Mouse (Mus musculus) spleen, embryonic (tissue): Measurements from ENCODE around the gene Top3a.

Source experiments
- CTCF ChIA-PET: fragments of 350-600 bp; sonication (Branson Sonifier 250); formaldehyde crosslinking; loops from one replicate; lab custom pipeline; 2022; lab: Charles Lee

The Top3a gene

DNA sequence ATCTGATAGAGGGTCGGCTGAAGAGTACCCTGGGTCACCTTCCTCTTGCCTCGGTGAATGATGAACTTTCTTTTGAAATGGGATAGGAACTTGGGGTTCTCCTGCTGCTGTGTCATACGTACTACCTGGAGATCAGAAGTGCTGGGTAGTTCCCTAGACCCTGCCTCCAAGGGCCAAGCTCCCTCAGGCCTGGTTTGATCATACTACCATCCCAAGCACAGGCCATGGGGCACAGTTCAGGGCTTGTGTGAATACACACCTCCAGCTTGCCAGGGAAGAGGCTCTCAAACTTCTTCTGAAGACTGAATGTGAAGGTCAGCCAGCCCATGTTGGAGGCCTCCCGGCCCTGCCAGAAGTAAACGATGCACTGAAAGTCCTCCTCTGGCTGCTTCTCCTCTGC is 61.3 kb downstream of the Top3a start:
- CTCF ChIA-PET = no interaction called here

DNA sequence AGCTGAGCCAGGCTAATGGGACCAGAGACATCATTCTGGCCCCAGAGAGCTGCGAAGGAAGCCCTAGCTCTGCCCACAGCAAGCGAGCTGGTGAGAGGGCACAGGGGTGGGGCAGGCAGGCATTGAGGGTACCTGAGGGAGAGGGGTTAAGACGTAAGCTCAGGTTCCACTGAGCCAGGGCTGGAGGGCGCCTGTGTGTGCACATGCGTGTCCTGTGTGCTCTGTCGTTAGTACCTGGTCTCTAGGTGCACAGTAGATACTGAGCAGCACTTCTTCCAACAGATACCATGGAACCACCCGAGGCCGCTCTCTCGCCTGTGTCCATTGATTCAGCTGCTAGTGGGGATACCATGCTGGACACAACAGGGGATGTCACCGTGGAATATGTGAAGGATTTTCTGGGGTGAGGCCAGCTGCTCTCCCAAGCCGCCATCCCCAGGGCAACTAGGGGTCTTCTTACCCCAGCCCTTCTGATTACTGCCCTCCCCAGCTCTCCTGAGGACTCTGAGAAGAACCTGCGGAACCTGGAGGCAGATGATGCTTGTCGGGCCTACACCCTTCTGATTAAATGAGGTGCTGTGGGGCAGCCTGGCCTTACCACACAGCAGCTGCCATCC is 64.4 kb downstream of the Top3a start:
- CTCF ChIA-PET = interaction anchor here (0.6 kb wide), 1 partner anchor 13 kb away, joined by 3 read pairs; the partner anchor contains the start of gene Llgl1

DNA sequence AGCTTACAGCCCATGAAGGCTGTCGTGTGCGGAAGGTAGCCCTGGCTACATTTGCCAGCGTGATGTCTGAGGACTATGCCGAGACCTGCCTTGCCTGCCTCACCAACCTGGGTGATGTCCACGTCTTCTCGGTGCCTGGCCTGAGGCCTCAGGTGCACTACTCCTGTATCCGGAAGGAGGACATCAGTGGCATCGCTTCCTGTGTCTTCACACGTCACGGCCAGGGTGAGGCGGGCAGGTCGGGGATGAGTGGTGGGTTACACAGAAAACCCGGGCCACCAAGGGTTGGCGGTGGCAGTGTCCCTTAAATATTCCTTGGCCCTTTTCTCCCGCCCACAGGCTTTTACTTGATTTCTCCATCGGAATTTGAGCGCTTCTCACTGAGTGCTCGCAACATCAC is 65.1 kb downstream of the Top3a start:
- CTCF ChIA-PET = interaction anchor here (0.6 kb wide), 1 partner anchor 13 kb away, joined by 3 read pairs; the partner anchor contains the start of gene Llgl1

DNA sequence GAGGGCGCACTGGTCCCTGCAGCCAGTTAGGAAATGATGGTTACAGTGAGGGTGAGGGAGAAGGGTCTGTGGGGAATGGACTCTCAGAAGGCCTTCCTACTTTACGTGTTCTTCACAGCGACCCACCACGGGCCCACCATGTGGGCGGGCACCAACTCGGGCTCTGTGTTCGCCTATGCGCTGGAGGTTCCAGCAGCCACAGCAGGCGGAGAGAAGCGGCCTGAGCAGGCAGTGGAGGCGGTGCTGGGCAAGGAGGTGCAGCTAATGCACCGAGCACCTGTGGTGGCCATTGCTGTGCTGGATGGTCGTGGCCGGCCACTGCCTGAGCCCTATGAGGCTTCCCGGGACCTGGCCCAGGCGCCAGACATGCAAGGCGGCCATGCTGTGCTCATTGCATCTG is 65.9 kb downstream of the Top3a start:
- CTCF ChIA-PET = no interaction called here

DNA sequence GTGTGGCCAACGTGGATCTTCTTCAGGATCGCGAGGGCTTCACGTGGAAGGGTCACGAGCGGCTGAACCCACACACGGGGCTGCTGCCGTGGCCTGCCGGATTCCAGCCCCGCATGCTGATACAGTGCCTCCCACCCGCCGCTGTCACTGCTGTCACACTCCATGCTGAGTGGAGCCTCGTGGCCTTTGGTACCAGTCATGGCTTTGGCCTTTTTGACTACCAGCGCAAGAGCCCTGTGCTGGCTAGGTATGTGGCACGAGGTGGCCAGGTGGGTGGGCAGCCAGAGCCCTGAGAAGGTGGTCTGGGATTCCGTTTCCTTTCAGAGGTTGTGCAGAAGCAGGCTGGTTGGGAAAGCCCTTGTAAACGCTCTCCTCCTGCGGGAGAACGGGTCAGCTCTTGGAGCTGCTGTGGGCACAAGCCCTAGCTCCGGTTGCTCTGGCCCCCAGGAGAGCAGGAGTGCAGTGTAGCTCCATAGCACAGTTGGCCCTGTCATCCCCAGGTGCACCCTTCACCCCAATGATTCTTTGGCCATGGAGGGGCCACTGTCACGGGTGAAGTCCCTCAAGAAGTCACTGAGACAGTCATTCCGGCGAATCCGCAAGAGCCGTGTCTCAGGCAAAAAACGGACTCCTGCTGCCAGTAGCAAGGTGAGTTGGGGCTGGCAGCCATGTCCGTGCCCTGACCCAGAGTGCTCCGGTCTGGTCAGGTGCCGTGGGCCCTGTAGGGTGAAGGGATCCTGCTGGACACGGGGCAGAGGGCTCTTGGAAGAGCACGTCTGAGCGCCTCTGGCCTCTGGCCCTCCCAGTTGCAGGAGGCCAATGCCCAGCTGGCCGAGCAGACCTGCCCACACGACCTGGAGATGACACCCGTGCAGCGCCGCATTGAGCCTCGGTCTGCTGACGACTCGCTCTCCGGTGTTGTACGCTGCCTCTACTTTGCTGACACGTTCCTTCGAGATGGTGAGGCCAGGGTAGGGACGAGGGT is 67.4 kb downstream of the Top3a start:
- CTCF ChIA-PET = no interaction called here

DNA sequence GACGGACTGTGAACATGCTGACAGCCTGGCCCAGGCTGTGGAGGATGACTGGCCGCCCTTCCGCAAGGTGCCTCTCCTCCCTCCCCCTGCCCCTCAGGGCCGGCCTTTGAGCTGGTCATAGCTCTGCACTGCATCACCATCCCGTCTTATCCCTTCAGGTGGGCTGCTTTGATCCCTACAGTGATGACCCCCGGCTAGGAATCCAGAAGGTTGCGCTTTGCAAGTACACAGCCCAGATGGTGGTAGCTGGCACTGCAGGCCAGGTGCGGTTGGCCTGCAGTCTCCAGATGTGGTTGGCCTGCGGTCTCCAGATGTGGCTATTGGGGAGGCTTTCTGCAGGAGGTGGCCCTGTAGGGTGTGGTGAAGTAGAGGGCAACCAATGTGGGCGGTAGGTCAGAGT is 68.5 kb downstream of the Top3a start:
- CTCF ChIA-PET = no interaction called here

DNA sequence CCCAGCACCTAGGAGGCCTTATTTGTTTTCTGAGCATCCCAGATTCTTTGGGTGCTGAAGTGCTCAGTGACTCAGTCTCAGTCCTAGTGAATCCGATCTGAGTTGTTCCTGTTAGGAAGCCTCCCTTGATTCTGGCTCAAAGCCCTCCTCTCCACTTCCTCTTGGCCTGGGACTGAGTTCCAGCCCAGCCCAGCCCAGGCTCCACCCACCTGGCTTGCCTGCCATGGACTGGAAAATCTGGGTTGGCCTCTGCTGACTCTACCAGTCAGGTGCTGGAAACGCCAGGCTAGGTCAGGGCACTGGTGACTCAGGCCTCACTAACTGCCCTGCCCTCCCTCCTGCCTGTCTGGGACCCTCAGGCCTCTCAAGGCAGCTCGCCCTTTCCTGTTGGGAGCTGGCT is 69.5 kb downstream of the Top3a start:
- CTCF ChIA-PET = no interaction called here

DNA sequence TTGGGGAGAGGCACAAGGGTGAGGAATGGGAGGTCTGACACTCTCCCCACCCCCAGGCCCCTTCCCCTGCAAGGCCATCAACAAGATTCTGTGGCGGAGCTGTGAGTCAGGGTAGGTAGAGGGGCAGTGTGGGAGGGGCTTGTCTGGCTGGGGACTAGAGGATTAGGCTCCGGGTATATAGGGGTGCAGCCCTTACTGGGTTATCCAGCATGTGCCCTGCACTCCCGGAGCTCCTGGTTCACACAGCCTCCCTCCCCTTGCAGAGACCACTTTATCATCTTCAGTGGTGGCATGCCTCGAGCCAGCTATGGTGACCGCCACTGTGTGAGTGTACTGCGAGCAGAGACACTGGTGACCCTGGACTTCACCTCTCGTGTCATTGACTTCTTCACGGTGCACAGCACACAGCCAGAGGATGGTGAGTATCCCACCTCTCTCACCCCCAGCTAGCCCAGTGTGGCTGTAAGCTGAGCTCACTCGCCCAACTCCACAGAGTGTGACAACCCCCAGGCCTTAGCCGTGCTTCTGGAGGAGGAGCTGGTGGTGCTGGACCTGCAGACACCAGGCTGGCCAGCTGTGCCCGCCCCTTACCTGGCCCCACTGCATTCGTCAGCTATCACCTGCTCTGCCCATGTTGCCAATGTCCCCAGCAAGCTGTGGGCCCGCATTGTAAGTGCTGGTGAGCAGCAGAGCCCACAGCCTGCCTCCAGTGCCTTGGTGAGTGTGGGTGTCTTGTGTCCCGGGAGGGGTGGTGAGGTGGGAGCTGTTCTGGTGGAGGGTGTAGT is 70.3 kb downstream of the Top3a start:
- CTCF ChIA-PET = no interaction called here

DNA sequence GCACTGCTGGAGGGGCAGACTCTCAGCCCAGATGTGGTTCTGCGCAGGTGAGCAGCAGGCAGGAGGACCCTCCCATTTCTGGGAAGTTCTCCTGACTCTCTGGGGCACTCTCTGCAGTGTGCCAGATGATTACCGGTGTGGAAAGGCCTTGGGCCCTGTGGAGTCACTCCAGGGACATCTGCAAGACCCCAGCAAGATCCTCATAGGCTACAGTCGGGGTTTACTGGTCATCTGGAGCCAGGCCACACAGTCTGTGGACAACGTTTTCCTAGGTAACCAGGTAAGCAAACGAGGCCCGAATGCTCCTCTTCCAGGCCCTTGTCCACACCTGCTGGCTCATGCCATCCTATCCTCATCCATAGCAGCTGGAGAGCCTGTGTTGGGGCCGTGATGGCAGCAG is 71.1 kb downstream of the Top3a start:
- CTCF ChIA-PET = no interaction called here

DNA sequence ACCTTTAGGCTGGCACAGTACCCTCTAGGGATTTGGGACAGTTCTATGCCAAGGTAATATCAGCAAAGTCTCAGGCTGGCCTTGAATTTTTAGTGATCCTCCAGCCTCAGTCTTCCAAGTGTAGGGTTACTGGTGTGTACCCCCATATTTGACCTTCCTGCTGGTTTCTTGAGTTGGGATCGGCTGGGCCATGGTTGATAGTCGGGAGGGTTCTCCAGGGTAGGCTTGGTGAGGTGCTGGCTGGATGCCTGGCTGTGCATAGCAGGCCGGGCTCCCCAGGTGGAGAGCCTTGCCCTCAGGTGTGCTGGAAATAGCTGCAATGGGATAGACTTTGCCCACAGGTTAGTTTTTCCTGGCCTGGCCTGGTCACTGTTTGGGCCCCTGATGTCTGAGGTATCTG is 71.9 kb downstream of the Top3a start:
- CTCF ChIA-PET = no interaction called here

DNA sequence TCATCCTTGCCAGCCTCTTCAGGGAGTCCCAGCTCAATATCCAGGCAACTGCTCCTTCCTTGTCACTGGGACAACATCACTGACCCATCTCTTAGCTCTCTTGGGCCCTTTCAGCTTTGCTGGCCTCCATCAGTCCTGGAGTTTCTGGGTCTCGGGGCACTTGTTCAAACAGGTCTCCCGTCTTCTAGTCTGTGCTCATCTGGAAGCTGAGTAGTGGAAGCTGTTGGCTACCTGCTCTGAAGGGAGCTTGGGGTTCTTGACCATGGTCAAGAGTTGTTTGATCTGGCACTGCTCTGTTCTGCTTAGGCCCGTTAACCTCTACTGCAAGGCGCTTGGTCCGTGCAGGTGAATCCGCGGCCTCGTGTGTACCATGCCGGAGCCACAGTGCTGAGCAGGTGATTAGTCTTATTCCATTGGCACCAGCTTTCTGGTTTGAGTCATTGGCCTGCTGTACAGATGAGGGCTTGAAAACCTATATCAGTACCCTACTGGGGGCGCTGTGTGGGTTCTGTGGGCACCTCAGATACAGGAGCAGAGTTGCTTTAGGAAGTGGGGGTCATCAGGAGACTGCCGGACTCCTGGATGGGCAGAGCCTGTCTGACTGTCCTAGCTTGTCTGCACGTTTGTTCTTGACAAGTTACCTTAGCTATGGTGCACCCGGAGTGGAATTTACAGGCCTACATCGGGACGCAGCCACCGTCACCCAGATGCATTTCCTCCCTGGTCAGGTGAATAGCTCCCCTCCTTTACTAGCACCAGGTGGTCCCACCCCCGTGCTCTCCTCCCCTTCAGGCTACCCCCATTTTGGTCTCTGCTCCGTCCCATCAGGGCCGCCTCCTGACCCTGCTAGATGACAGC is 72.9 kb downstream of the Top3a start:
- CTCF ChIA-PET = interaction anchor here (0.9 kb wide), 1 partner anchor 14 kb away, joined by 3 read pairs; no protein-coding TSS in a partner anchor

DNA sequence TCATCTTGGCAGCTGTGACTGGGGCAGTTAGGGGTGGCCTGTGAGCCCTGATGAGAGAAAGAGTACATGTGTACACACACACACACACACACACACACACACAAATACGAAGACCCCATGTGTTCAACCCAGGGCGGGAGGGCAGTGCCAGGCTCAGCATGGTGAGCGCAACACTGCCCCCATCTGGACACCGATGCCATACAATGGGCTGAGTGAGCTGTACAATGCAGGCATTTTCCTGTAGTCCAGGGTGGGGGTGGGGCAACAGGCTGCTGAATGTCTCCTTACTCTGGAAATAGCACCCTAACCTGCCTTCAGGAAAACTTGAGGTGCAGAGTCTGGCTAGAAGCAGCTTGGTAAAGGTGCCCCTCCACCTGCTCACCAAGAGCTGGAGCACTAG is 74.0 kb downstream of the Top3a start:
- CTCF ChIA-PET = no interaction called here

DNA sequence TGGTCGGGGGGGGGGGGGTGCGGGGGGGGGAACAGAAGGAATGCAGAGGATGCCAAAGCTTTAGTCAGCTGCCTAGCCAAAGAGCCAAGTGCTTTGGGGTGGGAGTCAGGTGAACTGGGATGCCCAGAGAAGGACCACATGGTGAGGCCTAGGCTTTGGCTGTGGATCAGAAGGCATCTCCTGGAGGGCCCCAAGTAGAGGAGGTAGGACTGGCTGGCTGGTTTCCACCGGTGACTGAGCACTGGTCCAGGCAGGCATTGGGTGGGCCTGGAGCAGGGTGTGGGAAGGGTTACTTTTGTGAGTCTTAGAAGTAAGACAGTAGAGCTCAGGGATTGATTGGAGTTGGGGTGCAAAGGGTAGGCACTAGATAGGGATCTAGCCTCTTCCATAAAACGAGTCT is 75.6 kb downstream of the Top3a start:
- CTCF ChIA-PET = no interaction called here

DNA sequence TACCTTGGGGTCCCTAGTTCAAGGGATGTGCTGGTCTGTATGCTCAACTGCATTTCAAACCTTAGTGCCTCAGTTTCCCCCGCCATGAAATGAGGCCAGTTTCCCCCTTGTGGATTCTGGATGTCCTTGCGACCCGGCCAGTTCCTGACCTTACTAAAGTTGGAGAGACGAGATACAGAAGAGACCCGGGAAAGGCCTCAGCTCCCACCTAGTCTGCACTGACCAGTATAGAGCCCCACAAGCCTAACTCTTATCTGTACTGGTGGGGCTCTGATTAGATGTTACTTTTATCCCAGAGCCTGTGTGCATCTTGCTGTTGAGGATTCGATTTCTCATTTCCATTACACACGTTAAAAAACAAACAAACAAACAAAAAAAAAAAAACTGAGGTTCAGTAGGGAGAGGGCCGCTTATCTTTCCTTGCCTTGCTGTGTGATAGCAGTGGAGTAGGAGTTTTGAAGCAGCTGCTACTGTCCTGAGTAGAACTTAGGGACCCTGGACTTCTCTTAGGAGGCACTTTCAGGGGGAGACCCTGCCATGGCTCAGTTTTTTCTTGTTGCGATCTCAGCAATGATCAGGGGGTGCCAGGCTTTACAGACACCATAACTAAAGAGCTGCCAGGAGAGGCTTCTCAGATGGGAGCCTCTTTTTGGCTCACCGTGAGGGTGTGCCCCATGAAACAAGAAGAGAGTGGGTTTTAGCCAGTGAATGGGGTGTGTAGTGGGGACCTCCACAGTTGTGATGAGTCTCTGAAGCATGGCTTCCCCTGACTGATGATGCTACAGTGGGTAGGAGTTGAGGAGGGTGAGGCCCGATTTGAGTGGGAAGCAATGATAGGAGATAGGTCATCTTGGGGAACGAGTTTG is 76.6 kb downstream of the Top3a start:
- CTCF ChIA-PET = no interaction called here

DNA sequence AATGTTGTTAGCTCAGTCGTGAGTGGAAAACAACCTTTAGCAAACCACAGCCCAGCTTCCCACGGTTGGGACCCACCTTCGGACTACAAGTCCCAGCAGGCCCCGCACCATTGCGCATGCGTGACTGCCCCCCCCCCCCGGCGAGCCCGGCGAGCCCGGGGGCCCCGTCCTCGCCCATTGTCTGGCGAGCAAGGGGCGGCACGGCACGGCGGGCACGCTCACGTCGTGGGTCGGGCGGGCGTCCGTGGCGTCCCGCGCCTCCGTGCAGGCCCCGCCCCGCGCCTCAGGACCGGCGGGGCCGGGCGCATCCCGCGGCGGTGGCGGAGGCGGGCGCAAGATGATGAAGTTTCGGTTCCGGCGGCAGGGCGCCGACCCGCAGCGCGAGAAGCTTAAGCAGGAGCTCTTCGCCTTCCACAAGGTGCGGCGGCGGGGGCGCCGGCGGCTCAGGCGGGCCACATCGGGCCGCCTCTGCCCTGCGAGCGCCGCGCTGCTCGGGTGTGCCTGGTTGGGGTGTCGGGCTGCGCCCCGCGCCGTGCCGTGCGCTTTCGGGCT is 77.6 kb downstream of the Top3a start, which contains the start of gene Llgl1:
Gene Llgl1 (plus strand): TSS at position 200 of the 552 bp plus-strand sequence.
- CTCF ChIA-PET = interaction anchor here (0.6 to 1.2 kb wide), 4 partner anchors 13 to 1507 kb away, joined by 3 to 7 read pairs (median 6); no protein-coding TSS in a partner anchor

DNA sequence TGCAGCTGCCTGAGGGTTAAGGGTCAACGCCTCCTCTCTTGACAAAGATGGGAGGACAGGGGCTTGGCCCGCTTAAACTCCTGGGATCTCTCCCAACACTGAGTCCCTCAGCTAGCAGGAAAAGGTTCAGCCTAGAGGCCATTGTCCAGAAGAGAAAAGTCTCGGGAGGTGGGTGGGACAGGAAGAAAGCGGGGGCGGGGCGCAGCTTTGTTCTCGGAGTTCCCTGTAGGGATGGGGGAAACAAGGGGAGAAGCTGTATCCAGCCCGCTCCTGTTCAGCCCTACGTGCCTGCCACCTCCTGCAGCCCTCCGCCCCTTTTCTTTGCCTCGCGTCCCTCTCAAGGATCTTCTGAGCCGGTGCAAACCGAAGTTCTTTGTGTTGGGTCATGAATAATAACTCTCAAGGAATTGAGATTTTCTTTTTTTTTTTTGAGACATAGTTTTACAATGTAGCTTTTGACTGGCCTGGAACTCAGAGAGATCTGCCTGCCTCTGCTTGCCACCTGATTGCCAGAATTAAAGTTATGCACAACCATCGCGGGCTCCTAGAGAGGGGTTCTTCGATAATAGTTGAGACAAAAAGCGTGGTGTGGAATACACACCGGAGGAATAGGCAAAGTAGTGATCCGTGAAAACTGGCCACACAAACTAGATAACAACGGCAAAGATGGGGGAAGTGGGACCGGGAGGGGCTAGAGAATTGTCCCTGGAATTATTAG is 78.2 kb downstream of the Top3a start:
- CTCF ChIA-PET = interaction anchor here (0.6 to 1.2 kb wide), 4 partner anchors 13 to 1507 kb away, joined by 3 to 7 read pairs (median 6); no protein-coding TSS in a partner anchor

DNA sequence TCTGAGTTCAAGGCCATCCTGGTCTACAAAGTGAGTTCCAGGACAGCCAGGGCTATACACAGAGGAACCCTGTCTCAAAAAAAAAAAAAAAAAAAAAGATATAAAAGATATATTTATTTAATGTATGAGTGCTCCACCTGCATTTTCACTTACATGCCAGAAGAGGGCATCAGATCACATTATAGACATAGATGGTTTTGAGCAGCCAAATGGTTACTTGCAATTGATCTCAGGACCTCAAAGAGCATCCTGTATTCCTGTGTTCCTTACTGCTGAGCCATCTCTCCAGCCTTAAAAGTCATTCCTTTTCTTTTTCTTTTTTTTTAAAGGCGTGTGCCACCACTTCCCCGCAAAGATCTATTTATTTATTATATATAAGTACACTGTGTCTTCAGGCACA is 79.6 kb downstream of the Top3a start:
- CTCF ChIA-PET = no interaction called here

DNA sequence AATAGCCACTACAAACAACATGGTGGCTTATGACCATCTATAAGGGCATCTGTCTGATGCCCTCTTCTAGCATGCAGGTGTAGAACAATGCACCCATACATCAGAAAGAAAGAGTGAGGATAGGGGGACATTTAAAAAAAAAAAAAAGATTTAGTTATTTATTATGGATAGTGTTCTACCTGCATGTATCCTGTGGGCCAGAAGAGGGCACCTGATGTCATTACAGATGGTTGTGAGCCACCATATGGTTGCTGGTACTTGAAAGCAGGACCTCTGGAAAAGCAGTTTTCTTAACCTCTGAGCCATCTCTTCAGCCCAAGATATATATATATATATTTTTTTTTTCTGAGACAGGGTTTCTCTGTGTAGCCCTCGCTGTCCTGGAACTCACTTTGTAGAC is 81.0 kb downstream of the Top3a start:
- CTCF ChIA-PET = no interaction called here
